Mouse (Mus musculus): ENCODE measurements at regions not wholly inside any gene's neighbourhood (a gene's known extent, or its start where the extent isn't known, plus 50 kb on each side); places are given as distances from the start of the nearest gene placed in this dataset.

DNA sequence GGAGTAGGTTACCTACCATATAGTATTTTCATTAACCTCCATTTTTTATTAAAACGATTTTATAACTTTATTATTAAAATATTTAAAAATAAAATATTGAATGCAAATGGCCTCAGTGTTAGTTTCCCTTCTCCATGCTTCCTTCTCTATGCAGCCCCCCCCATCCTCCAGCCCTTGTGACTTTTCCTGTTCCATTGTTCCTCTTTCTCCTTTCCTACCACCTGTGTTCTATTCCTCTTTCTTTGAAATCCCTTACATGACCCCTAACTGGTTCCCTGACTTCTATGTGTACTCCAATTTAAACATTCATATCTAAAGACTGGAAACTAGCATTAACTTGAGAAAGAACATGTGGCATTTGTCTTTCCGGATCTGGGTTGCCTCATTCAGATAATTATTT is 101.8 kb upstream of the Dkk2 start:
- no peaks in the 10 kb centered on the region for H3K36me3 ChIP-seq (ENCODE audit: insufficient read depth, low read length)

DNA sequence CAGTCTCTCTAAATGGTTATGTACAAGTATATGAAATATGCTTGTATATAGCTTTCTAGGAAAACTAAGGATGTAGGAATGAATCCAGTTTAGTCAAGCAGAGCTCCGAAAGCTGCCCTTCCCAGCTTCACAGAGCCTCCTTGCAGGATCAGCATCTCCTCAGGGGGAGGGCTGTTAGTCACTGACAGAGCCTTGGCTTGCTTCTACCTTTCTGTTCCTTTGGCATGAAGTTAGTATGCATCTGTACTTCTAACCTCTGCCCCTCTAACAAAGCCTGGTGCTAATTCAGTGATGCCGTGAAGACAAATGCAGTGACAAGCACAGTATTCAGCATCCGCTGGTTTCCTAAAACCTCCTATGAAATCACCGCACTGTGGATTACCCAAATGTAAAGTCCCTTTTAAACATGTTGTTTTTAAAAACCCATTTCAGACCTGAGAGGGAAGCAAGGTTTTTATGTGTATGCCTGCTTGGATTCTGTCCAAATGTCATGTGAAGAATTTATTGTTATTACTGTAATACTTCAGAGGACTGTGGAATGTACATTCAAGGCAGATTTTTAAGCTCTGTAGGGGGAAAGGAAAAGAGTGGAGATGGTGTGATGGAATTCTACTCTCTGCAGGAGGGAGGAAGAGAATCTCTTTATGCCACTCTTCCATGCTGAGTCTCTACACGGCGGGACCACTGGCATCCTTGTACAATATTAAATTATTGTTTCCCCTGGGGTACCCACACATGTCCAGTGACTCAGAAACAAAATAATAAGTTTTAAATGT is 86.1 kb upstream of the Dkk2 start:
- Histone ChIP-seq H3K36me3 (ENCODE audit: insufficient read depth, low read length) (no peaks in the 10 kb centered on the region), H3K27me3 (ENCODE audit: insufficient read depth, low read length) (no peaks in the 10 kb centered on the region), H3K9me3 (ENCODE audit: low read length) (no peaks in the 10 kb centered on the region), H3K4me1 (replicated peaks; ENCODE audit: low read depth, low read length) (no peaks in the 10 kb centered on the region), H3K4me3 (replicated peaks; ENCODE audit: low read length) (no peak overlapping the region)
- TF ChIP-seq NANOG (IDR thresholded peaks at IDR 0.05; ENCODE audit: borderline replicate concordance, low read length) = no peak
- no peak for TF ChIP-seq POU5F1 (IDR thresholded peaks at IDR 0.05; ENCODE audit: borderline replicate concordance, low read length)

More for the DNA sequence above, 101.8 kb upstream of the Dkk2 start:
- Histone ChIP-seq H3K4me1 (replicated peaks; ENCODE audit: low read depth, low read length) (no peaks in the 10 kb centered on the region), H3K4me3 (replicated peaks; ENCODE audit: low read length) (no peak overlapping the region), H3K27me3 (ENCODE audit: insufficient read depth, low read length) (no peaks in the 10 kb centered on the region), H3K9me3 (ENCODE audit: low read length) (no peaks in the 10 kb centered on the region)
- no peak for TF ChIP-seq NANOG (IDR thresholded peaks at IDR 0.05; ENCODE audit: borderline replicate concordance, low read length)
- TF ChIP-seq CTCF (conservative IDR thresholded peaks at IDR 0.05; ENCODE audit: low read length) = no peak
- TF ChIP-seq POU5F1 (IDR thresholded peaks at IDR 0.05; ENCODE audit: borderline replicate concordance, low read length) = no peak

DNA sequence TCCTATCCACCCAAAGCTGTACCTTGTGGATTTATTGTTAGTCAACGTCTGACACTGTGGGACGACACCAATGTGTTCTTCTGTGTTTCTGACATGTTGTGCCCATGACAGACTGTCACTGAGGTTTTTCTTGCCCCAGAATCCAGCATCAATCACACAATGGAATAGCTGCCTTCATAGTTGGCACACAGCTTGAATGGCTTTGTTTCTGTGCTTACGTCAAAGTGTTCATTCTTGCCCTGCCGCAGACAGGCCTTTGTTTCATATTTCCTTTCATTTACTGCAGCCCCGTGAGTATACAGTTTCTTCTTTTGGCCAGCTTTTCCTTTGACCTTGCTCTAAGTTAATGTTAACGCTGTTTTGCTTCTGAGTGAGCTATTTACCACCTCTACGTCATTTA is 78.9 kb upstream of the Dkk2 start:
- Histone ChIP-seq H3K27me3 (ENCODE audit: insufficient read depth, low read length) (no peaks in the 10 kb centered on the region), H3K36me3 (ENCODE audit: insufficient read depth, low read length) (no peaks in the 10 kb centered on the region), H3K9me3 (ENCODE audit: low read length) (no peaks in the 10 kb centered on the region), H3K4me3 (replicated peaks; ENCODE audit: low read length) (no peak overlapping the region), H3K4me1 (replicated peaks; ENCODE audit: low read depth, low read length) (no peaks in the 10 kb centered on the region)
- no peak for TF ChIP-seq NANOG (IDR thresholded peaks at IDR 0.05; ENCODE audit: borderline replicate concordance, low read length)
- no peak for TF ChIP-seq CTCF (conservative IDR thresholded peaks at IDR 0.05; ENCODE audit: low read length)
- no peak for TF ChIP-seq POU5F1 (IDR thresholded peaks at IDR 0.05; ENCODE audit: borderline replicate concordance, low read length)

DNA sequence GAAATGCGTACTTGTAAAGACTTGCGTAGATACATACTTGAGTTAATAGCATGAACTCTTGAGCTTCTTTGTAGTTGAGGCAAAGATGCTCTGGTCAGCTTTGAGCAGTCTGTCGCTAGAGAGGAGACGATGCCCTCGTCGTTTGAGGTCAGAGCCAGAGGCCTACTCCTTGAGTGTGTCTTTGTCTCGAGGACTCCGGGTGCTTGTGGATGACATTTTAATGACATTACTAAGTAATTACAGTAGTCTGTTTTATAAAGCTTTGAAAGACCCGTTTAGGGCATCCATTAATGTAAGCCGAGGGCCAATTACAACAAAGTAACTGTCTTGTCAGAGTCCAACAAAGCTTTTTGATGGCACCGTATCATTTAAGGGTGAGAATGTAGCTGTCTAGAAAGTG is 78.2 kb upstream of the Dkk2 start:
- no peak for TF ChIP-seq CTCF (conservative IDR thresholded peaks at IDR 0.05; ENCODE audit: low read length)
- TF ChIP-seq POU5F1 (IDR thresholded peaks at IDR 0.05; ENCODE audit: borderline replicate concordance, low read length) = no peak
- no peak for TF ChIP-seq NANOG (IDR thresholded peaks at IDR 0.05; ENCODE audit: borderline replicate concordance, low read length)
- no peaks in the 10 kb centered on the region for H3K27me3 ChIP-seq (ENCODE audit: insufficient read depth, low read length)
- no peak overlapping the region for H3K4me3 ChIP-seq (replicated peaks; ENCODE audit: low read length)
- H3K9me3 ChIP-seq (ENCODE audit: low read length) = no peaks in the 10 kb centered on the region
- H3K36me3 ChIP-seq (ENCODE audit: insufficient read depth, low read length) = no peaks in the 10 kb centered on the region
- no peaks in the 10 kb centered on the region for H3K4me1 ChIP-seq (replicated peaks; ENCODE audit: low read depth, low read length)

DNA sequence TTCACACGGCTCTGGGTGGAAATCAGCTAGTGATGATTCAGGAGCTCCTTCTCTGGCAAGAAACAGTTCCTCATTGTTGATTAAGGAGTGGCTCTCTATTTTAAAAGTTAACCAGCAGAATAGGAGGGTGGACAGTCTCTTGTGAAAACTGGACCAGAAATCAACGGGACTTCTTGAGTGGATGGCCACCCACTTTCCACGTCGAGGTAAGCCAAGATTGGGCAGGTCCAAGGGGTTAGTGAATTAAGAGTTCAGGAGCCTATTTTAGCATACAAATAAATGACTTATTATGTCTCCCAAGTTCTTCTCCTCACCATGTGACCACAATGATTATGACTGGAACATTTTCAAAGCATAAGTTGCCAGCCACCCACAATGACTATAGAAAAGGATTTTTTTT is 77.7 kb upstream of the Dkk2 start:
- H3K27me3 ChIP-seq (ENCODE audit: insufficient read depth, low read length) = no peaks in the 10 kb centered on the region
- no peaks in the 10 kb centered on the region for H3K9me3 ChIP-seq (ENCODE audit: low read length)
- TF ChIP-seq POU5F1 (IDR thresholded peaks at IDR 0.05; ENCODE audit: borderline replicate concordance, low read length) (no peak), NANOG (IDR thresholded peaks at IDR 0.05; ENCODE audit: borderline replicate concordance, low read length) (no peak), CTCF (conservative IDR thresholded peaks at IDR 0.05; ENCODE audit: low read length) (no peak)
- H3K4me3 ChIP-seq (replicated peaks; ENCODE audit: low read length) = no peak overlapping the region
- no peaks in the 10 kb centered on the region for H3K36me3 ChIP-seq (ENCODE audit: insufficient read depth, low read length)
- H3K4me1 ChIP-seq (replicated peaks; ENCODE audit: low read depth, low read length) = no peaks in the 10 kb centered on the region

DNA sequence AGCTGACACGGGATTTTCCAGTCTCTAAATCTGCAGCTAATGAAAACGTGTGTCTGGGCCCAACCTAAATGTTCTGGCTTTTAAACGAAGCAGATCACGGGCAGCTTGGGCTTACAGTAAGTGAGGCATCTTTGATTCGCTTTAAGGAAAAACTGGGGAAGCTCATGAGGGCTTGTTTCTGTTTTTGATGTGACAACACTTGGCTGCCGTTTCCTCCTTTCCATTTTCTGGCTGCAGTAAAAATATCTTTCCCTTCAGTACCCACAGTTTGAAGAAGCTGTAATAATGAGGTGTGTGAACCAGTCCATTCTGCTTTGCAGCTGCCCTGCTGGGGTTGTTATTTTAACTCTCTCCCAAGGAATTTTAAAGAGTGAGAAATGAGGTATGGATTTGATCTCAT is 69.9 kb upstream of the Dkk2 start:
- Histone ChIP-seq H3K27me3 (ENCODE audit: insufficient read depth, low read length) (no peaks in the 10 kb centered on the region), H3K36me3 (ENCODE audit: insufficient read depth, low read length) (no peaks in the 10 kb centered on the region), H3K9me3 (ENCODE audit: low read length) (no peaks in the 10 kb centered on the region), H3K4me3 (replicated peaks; ENCODE audit: low read length) (no peak overlapping the region), H3K4me1 (replicated peaks; ENCODE audit: low read depth, low read length) (no peaks in the 10 kb centered on the region)
- TF ChIP-seq CTCF (conservative IDR thresholded peaks at IDR 0.05; ENCODE audit: low read length) = no peak
- TF ChIP-seq NANOG (IDR thresholded peaks at IDR 0.05; ENCODE audit: borderline replicate concordance, low read length) = no peak
- no peak for TF ChIP-seq POU5F1 (IDR thresholded peaks at IDR 0.05; ENCODE audit: borderline replicate concordance, low read length)

DNA sequence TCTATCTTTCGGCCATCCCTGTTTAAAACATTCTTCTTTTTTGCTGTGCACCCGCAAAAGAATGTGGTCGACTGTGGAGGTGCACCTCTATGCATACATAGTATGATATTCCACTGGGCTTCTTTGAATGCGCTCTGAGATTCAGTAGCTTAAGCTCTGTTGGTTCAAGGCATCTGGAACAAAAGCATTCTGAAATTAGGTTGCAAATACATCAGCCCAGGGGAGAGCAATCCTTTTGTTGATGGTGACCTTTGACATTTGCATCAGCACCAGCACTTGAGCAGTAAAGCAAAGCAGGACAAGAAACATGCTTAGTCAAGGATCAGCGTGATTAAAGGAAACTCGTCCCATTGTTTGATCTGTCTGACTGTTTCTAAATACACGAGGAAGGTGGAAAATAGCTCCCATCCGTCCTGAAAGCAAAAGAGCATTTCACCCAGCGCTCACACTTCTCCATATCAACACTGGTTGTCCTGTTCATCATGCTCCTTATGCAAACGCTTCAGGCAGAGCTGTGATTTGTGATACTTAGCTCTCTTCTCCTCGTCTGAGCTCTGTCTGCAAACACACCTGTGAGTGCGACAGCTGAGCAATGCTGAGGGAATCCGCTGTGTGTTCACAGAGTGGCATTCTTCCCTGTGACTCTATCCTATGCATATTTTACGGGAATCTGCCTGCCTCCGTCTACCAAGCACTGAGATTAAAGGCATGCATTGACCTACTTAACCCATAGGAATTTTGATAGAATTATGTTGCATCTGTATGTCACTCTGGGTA is 67.4 kb upstream of the Dkk2 start:
- Histone ChIP-seq H3K36me3 (ENCODE audit: insufficient read depth, low read length) (no peaks in the 10 kb centered on the region), H3K27me3 (ENCODE audit: insufficient read depth, low read length) (no peaks in the 10 kb centered on the region), H3K4me1 (replicated peaks; ENCODE audit: low read depth, low read length) (no peaks in the 10 kb centered on the region), H3K4me3 (replicated peaks; ENCODE audit: low read length) (no peak overlapping the region), H3K9me3 (ENCODE audit: low read length) (no peaks in the 10 kb centered on the region)
- TF ChIP-seq CTCF (conservative IDR thresholded peaks at IDR 0.05; ENCODE audit: low read length) (no peak), NANOG (IDR thresholded peaks at IDR 0.05; ENCODE audit: borderline replicate concordance, low read length) (no peak), POU5F1 (IDR thresholded peaks at IDR 0.05; ENCODE audit: borderline replicate concordance, low read length) (no peak)

DNA sequence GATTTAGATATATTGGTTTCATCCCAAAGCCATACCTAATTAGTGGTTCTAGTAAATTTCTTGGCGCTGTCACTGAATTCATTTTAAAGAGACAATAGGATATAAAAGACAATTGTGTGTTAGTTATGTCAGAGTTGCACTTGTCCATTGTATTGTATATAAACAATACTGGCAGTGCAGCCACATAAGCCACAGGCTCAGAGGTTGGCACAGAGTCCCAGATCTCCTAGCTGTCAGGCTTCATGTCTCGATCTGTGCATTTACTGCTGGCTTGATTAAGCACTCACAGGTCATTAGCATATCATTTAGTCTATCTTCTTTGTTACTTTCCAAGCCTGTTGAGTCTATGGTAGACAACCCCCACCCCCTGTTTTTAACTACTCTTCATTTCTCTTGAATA is 66.6 kb upstream of the Dkk2 start:
- Histone ChIP-seq H3K36me3 (ENCODE audit: insufficient read depth, low read length) (no peaks in the 10 kb centered on the region), H3K9me3 (ENCODE audit: low read length) (no peaks in the 10 kb centered on the region), H3K4me1 (replicated peaks; ENCODE audit: low read depth, low read length) (no peaks in the 10 kb centered on the region), H3K4me3 (replicated peaks; ENCODE audit: low read length) (no peak overlapping the region), H3K27me3 (ENCODE audit: insufficient read depth, low read length) (no peaks in the 10 kb centered on the region)
- TF ChIP-seq CTCF (conservative IDR thresholded peaks at IDR 0.05; ENCODE audit: low read length) (no peak), NANOG (IDR thresholded peaks at IDR 0.05; ENCODE audit: borderline replicate concordance, low read length) (no peak), POU5F1 (IDR thresholded peaks at IDR 0.05; ENCODE audit: borderline replicate concordance, low read length) (no peak)
